Mouse (Mus musculus): ENCODE results near the gene Fam107b.
A peak's percentile ranks its signal among the peaks of the same experiment; 100 is the strongest.

The Fam107b gene

DNA sequence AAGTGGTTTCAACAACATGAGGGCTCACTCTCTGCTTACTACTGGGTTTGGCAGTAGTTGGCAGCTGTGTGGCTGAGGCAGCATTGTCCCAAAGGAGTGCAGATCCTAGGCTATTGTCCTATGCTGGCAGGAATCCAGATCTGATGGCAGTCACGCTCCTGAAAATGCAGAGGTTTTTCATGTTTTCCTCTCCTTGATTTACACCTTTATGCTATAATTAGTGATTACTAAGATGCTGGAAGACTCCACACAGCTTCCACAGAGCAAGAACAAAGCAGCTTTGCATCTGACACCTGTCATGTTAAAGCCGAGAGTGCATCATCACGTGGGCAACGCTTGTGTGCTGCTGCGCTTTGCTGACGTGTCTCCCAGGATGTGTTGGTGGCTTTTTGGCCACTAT lies 172.2 kb downstream of the Fam107b start:
- no peak for DNase-seq

DNA sequence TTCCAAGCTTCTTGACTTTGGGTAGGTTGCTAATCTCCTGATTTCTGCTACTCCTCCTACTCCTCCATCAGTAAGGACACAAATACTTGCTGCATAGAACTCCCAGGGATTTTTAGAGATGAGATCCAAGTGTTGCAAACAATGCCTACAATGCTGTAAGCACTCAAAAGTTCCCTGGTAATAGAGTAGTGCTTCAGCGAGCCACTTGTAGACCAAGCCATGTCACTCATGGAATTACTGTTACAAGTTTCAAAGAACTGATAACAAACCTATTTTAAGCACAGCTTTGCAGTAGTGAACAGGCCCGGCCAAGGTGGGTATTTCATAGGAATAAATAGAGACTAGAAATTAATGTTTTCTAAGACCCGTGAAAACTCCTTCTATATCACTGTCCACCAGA lies 174.8 kb downstream of the Fam107b start:
- DNase-seq: no peak

DNA sequence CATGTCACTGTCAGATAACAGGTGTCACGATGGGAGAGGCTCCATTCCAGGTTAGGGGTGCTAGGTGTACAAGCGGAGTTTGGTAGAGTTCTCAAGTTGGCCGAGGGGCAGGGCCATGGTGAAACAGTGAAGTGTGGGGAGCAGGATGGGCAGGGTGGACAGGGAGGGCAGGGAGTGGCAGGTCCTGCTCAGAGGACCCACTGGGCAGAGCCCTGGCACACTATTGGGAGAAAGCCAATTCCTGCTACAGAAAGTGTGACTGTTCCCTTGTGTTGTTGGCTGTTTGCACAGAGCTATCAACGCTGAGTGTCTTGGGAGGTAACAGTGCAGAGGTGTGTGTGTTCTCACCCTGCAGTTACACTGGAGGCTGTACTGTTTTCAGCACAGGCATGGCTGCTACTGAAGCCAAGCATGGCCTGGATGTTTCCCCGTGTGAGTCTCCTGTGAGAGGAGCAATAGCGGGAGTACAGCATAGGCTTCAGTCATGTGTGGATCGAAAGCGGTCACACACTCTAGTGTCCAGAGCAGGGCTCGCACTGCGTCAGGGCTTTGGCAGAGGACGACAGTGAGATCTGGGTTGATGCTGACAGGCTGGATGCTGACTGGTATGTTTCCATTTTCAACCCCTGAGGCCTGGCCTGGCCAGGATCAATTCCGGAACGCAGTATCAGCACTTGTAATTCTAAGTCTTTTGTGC lies 175.8 kb downstream of the Fam107b start:
- DNase-seq: peak; percentile 55

DNA sequence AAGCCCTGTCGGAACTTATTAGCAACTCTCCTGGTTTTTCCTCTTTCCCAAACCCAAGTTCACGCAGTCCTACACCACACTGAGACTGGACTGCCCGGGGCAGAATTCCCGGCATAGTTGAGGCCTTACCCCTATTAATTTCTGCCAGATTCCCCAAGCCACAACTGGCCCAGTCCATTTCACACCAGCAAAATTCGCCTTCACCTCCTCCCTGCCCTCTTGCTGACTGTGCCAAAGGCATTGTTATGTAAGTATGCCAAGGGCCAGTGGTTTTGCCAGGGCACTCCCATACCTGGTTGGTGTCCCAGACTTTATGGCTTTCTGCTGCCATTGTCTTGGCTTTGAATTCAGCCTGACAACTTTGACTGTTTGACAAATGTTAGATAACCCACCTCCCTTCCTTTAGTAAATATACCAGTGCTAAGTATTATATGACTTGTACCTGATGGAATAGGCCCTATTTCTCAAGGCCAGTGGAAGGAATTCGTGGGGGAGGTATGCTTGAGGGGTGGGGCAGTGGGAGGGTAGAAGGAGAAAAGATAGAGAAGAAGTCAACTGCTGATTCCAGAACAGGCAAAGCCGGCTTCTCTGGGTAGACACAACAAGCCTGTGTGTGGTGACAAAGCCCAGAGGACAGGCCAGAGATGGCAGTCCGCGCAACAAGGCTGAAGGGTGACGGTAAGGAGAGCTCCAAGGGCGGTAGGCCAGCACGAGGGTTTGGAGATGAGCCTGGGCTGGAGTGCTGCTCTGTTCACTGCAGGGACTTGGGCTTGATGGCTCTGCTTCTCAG lies 178.6 kb downstream of the Fam107b start:
- peak; percentile 52 for DNase-seq

DNA sequence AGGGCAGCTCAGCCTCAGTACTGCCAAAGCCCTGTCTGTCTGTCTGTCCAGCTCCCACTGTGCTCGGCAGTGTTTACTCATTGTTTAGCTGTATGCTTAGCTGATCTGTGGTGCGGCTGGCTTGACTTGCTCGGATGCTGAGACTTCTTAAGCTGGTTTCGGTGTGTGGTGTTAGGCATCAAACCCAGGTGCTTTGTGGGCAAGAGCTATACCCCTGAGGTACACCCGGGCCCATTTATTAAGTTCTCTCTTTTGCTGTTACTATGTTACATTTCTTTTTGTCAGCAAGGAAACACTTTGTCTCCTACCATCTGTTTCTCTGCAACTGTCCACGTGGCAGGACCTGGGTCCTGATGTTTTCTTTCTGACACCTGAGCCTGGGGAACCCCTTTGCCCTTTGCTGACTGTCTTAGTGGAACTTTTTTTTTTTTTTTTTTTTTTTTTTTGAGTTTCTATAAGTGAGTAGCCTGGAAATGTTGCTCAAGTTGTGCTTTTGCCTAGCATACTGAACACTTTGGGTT lies 179.3 kb downstream of the Fam107b start:
- no peak for DNase-seq

DNA sequence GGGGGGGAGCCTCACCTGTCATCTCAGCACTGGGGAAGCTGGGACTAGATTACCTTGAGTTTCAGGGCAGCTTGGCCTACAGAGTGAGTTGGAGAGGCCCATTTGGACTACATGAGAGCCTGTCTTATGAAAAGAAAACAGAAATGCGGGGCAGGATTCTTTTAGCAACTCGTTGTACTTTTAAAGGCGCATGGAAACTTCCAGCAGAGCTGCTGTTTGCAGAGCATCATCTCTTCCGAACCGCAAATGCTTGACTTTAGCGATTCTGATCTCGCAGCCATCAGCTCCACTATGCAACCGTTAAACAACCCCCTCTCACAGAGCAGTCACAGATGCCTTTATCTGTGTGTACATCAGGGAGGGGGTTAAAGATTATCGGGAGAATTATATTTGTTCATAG lies 179.8 kb downstream of the Fam107b start:
- no peak for DNase-seq

DNA sequence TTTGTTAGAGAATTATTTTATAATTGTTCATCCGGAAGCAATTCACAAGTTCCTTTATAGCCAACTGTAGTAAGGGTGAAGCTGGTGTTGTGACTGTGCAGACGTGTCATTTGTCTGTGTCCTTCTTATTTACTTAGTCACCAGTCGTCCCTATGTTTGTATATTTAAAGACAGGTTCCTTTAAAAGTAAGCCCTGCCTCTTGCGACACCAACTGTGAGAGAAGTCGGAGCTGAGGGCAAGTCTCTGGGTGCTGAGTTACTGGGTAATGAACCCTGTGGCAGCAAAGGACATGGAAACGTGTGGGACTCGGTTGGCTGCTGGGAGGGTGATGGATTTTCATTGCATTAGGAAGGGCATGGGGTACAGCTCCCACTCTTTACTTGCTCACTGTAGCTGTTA lies 182.1 kb downstream of the Fam107b start:
- no peak for DNase-seq

DNA sequence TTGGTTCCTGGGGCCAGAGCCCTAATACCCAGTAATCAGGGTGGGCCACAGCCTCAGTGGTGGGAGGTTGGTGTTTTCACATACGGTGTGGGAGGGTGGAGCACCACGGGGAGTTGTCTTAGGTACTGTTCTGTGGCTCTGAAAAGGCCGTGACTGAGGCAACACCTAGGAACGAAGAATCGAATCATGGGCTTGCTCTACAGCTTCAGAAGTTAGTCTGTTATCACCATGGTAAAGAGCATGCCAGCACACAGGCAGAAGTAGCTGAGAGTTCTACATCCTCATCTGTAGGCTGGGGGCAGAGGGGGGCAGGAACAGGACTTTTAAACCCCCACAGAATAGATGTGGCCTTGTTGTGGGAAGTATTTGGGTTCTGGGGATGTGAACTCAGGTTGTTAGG lies 182.6 kb downstream of the Fam107b start:
- no peak for DNase-seq

DNA sequence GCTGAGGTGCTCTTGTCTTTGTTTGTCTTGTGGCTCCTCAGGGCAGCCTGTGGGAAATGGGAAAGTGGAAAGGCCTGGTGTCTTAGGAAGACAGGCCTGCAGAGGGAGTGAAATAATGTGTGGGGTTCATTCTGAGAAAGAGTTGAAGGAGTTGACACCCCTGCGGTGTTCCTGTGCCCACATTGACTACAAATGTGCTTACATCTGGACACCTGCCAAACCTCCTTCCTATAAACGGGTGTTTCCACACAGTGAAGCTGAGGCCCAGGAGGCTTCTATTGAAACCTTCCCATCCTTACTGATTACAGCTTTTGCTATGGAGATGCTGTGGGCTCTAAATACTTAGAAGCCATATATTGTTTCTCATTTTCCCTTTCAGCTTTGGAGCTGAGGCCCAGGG lies 183.5 kb downstream of the Fam107b start:
- DNase-seq: no peak

DNA sequence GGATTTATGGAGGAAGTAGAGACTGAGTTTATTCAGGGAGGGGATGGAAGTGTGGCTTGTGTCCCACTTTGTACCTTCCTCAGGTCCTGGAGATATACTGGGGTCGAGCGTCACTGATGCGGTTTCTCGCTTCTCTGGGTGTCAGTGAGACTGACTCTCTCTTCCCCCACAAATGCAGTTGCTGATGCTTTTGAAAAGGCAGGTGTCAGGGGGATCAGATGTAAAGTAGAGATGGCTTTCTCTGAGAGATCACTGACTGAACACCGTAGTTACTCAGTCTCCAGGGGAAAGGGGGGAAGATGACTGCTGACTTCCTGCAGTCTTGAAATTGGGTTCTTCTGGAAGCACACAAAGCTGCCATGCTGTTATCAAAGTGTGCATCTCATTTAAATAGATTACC lies 185.6 kb downstream of the Fam107b start:
- no peak for DNase-seq

DNA sequence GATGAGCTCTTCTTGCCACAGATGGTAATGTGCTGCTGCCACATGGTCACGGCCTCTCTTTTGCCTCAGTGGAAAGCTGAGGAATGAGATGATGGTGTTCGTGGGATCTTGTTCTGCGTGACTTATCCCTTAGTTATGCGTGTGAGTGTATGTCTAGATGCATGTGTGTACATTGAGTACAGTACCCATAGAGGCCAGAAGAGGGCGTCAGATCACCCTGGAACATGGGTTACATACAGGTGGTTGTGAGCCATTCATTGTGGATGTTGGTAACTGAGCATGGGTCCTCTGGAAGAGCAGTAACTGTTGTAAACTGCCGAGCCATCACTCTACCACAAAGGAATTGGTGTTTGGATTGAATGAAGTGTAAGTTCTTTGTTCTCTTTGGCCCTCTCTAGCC lies 188.1 kb downstream of the Fam107b start:
- no peak for DNase-seq

DNA sequence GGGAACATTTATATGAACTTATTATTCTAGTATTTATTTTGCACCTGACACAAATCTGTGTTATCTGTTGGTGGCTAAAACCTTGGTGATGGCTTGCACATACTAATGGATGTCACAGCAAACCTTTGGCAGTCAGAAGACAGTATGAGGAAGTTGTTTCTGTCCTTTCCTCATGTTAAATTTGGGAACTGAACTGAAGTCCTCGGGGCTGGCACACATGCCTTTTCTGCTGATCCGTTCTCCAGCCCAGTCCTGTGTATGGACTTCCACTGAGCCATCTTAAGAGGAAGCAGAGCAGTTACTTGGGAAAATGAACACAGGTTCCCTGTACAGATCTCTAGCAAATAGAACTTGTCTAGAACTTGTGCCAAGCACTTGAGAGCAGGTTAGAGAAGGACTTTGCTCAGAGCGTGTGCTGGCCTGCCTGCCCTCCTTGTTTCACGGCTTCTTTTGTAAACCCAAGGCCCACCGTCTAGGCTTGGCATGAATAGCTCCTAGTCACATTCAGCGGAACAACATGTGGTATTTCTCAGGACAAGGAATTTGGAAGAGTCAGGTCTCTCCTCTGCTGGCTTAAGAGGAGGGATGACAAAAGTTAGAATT lies 190.0 kb downstream of the Fam107b start:
- no peak for DNase-seq

DNA sequence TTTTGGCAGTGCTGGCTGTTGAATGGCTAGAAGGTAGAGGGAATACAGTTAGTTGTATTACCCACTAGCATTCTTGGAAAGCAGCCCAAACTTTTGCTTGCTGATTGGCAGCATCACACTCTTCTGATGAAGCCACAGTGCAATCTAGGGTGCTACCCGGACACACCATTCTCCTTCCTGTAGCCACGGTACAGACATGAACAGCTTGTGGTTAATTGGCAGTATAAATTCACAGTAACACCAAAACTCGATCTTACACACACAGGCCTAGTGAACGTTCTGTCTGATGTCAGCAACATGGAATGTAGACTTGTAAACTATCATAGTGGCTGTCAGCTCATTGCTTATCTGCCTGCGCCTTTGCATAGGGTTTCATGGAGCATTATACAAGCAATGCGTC lies 193.8 kb downstream of the Fam107b start:
- DNase-seq: no peak

DNA sequence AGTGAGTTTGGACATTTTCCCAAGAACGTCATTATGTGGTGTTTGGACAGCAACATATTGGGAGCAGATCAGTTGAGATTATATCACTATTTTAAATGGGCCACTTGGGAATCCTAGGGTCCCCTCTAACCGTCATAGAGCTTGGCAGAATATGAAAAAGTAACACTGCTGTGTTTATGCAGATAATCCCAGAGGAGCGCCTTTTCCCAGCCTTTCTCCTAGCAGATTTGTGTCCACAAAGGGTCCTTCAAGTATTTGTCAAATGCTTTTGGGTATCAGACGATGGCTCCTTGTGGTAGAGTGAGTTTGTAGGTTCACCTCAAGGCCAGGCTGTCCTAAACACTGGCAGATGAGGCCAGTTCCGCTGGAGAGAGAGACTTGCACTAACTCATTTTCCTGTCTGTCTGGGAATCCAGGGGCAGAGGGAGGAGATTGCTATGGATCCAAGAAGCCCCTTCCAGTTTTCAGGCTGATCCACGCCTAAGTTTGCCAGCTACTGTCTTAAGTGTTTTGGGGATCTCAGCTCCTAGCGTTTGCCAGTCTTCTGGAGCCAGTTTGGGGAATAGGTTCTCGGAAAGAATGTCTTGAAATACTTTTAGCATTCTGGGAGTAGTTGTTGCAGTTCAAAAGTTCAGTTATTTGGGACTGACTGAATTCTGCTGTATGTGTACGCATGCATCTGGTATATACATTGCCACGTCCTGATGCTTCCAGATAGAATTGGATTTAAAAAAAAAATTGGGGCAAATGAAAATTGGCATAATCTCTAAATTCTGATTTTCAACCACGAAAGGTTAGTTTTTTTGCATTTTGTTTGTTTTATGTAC lies 195.9 kb downstream of the Fam107b start:
- no peak for DNase-seq

DNA sequence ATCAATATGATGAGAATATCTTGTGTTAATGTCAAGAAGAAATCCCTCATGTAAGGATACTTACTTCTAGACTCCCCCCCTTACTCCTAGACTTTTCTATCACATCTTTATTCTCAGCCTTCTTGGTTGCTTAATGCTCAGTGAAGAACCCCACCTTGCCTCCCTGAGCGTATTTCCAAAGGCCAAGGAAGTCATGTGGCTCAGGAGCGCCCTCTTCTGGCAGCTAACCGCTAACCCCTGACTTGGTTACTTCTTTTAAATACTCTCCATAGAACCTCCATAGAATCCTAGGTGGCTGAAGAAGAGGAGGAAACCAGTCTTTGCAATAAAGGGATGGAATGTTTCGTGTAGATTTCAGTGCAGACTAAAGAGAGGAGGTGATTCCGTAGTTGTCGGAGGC lies 199.0 kb downstream of the Fam107b start:
- peak; percentile 60 for DNase-seq

DNA sequence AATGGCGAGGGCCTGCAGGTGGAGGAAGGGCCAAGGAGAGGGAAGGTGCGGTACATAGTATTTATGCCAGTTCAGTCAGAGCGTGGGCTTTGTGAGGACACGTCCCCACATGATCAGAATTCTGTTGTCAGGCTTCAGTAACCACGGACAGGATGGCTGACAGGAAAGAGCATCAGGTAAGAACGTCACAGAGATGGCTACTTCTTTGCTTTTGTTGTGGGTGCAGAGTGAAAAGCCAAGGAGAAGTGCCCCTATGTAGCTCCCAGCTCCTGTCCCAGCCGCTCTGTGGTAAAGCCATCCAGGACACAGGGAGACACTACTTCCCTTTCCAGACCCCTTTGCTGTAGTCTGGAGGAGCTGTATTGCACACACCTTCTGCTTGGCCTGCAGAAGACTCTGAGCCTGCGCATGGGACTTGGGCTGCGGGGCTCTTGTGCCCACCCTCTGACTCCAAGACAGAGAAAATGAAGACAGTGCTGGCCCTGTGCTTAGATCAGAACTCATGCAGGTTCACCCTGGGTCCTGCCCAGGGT lies 199.6 kb downstream of the Fam107b start:
- no peak for DNase-seq

DNA sequence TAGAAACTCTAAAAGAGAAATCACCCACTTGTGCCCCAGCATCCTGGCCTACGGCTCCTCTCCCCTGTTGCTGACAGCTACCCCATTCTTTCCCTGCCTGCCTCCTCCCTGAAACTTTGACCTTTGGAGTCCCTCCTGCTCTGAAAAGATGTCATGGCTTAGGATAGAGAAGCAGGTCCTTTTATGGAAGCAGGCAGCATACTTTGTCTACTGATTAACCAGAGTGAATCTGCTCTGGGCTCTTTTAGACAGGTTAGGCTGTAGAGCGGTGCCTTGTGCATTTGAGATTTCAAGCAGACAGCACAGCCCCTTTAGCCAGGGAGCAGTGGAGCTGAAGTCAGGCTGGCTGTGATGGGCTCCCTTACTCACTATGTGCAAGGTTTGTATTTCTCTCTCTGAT lies 200.1 kb downstream of the Fam107b start:
- no peak for DNase-seq

DNA sequence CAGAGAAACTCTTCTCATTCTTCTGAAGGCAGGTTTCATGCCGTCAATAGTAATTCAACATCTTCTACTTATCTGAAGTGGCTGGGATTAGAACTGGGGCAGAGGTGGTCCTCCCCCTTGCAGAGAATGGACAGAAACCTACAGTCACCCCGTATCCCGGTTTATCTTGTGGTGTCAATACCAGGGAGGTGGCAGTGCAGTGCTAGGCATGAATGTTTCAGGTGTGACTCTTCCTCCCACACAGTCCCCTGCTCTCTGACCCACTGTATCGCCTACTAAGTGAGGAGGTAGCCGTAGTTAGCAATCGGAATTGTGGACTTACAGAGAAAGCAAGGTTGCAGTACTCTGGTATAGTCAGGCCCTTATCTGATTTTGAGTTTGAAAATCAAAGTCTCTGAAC lies 201.2 kb downstream of the Fam107b start:
- DNase-seq: no peak

DNA sequence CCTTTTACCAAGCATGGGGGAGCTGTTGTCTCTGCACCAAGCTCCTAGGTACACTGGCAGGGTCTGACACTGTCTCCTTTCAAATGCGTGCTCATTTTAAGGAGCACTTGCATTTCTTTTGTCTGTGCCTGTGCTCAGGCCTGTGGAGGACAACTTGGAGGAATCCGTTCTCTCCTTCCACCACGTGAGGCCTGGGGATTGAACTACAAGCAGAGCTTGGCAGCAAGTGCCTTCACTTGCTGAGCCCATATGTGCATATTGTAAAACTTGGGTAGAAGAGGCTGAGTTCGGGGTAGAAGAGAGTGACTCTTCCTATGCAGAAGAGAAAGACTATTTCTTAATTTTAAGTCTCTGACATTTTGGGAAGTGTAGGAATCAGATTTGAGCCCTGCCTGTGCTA lies 202.8 kb downstream of the Fam107b start:
- no peak for DNase-seq

DNA sequence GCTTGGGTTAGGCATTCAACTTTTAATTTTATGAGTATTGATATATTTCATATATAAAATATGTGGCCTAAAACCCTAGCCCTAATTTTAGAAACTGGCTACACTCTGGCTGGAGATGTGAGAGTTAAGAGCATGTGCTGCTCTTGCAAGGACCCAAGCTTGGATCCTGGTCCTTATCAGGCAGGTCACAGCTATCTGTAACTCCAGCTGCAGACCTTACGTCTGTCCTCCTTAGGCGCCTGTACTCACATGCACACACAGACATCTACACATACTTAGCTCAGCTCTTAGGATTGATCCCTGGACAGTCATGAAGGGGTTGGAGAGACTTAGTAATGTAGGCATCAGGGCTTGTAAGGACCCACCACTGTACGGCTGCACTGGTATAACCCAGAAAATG lies 205.3 kb downstream of the Fam107b start:
- DNase-seq: no peak

DNA sequence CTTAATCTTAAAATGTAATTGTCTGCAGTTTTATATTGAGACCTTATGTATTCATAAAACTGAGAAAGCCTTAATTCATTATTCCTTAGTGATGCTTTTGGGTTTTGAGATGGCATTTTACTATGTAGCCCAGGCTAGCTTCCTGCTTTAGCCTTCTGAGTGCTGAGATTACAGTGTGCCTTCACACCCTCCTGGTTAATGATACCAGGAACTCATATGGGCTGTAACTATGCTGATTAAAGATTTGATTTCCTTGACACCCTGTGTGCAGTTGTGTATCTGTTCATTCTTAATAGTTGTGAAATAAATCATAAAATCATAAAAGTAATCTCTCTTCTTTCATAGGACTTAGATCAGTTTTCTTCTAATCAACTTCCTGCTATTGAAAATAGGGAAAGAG lies 205.8 kb downstream of the Fam107b start:
- DNase-seq: no peak

DNA sequence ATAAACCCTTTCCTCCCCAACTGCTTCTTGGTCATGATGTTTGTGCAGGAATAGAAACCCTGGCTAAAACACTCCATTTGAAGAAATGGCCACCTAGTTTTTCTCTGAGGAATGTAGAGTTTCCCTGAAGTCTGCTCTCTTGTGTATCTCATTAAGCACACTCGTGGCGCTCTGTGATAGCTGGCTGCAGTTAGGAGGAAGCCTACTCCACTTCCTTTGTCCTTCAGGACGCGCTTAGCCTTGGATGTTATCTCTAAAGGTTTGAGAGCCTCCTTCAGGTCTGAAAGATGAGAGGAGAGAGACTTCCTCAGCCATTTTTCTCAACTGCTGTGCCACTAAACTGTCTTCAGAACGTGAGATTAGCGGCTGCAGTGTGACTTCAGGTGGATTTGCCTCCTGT lies 207.4 kb downstream of the Fam107b start:
- DNase-seq: no peak

DNA sequence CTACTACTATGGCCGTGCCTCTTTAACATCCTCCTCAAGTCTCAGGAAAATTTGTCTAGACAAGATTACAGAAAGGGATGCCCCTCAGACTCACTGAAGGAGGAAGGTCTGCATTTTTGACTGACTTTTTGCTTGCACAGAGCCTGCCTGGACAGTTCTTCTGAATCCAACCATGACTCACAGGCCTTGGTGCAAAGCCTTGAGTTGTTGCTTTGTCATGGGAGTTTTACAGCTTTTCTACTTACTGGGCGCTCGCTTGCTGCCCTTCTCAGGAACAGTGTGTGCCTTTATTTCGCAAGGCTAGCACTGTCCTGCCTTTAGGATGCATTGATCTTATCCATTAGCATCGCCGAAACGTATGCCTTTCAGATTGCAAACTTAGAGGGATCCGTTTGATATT lies 215.3 kb downstream of the Fam107b start:
- no peak for DNase-seq

Measured in cerebellum, adult 11-12 months (tissue).